Mouse (Mus musculus) testis, postnatal 14 days (tissue): ENCODE data around the gene Blcap.
"Not testable (repeated sequence)": the region's sequence is repeated elsewhere in the genome, so short reads cannot be mapped to it uniquely, and the experiment has no call there.

Source experiments
- DNase-seq: peaks from one replicate; pipeline ENCODE4 v3.0.0; 2021; ENCODE audit warnings: low spot score

Blcap gene

GRCm38 (mm10) chr2:157571224-157571832, at the start of gene Blcap:
Gene Blcap (minus strand): TSS chr2:157571274.
- DNase-seq = no peak

- no peak for DNase-seq
Observed at GRCm38 (mm10) chr2:157618393-157618792, 47.3 kb upstream of the Blcap start.

GRCm38 (mm10) chr2:157613997-157614396, 42.9 kb upstream of the Blcap start:
- DNase-seq = no peak

GRCm38 (mm10) chr2:157611735-157612134, 40.7 kb upstream of the Blcap start:
- DNase-seq = no peak

GRCm38 (mm10) chr2:157607542-157608236, 36.6 kb upstream of the Blcap start:
- DNase-seq = no peak

GRCm38 (mm10) chr2:157605025-157605675, 34.1 kb upstream of the Blcap start:
- DNase-seq = peak; percentile 79

- DNase-seq = peak; percentile 68
Observed at GRCm38 (mm10) chr2:157601435-157601839, 30.4 kb upstream of the Blcap start.

- peak; percentile 41 for DNase-seq
Observed at GRCm38 (mm10) chr2:157596876-157597566, 25.9 kb upstream of the Blcap start.

GRCm38 (mm10) chr2:157585351-157585750, 14.3 kb upstream of the Blcap start:
- DNase-seq = not testable (repeated sequence)

GRCm38 (mm10) chr2:157572786-157573185, 1.7 kb upstream of the Blcap start:
- no peak for DNase-seq

- no peak for DNase-seq
Observed at GRCm38 (mm10) chr2:157569796-157570485, 1.1 kb downstream of the Blcap start.

GRCm38 (mm10) chr2:157568881-157569280, 2.2 kb downstream of the Blcap start:
- no peak for DNase-seq

- DNase-seq = peak; percentile 55
Observed at GRCm38 (mm10) chr2:157567235-157567961, 3.7 kb downstream of the Blcap start.

- peak; percentile 86 for DNase-seq
Observed at GRCm38 (mm10) chr2:157566260-157566952, 4.7 kb downstream of the Blcap start.

GRCm38 (mm10) chr2:157565898-157566259, 5.2 kb downstream of the Blcap start:
- DNase-seq = no peak

GRCm38 (mm10) chr2:157565446-157565845, 5.6 kb downstream of the Blcap start:
- no peak for DNase-seq

GRCm38 (mm10) chr2:157564723-157565122, 6.4 kb downstream of the Blcap start:
- DNase-seq = no peak

- DNase-seq = no peak
Observed at GRCm38 (mm10) chr2:157563031-157563430, 8.0 kb downstream of the Blcap start.

- peak; percentile 81 for DNase-seq
Observed at GRCm38 (mm10) chr2:157561165-157561836, 9.8 kb downstream of the Blcap start.

GRCm38 (mm10) chr2:157560302-157560701, 10.8 kb downstream of the Blcap start:
- DNase-seq = no peak
